ENCODE assay signal across 10 mouse cellular contexts in the genomic region with DNA sequence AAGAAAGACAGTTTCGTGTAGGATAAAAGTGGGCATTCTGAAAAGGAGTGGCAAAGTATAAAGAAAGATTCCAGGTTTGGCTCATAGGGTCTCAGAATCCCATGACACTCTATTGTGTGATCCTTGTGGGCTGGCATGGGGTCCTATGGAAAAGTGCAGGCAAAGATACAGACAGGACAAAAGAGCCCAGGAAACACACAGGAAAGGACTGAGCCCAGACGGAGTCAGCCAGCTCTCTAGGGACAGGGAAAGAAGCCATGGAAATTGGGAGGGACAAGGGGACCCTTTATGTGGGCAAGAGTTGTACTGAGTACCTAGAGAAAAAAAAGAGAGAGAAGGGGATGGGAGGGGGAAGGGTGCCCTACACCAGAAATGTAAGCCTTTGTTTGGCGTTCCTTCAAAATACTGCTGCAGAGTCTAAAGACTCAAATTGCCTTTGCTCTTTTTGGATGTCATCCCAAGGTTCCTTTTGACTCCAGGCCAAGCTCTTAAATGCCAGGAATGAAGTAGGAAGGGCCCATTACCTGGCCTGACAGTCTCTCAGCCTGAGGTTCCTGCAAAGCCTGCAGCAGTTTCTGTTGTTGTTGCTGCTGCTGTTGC.
DNase-seq lines count a peak whose midpoint lies in the region; ATAC-seq and TF ChIP-seq lines count a peak whose summit lies in the region.
"Had no signal": no experiment of that assay in that cellular context is flagged by ENCODE, and none has a peak within 500 bp of the region (broad histone marks: within the 10 kb centered on the region; RNA-seq: fewer than 3 reads in every experiment).

No protein-coding gene starts in this region.

- no peak for ATAC-seq in kidney, embryonic 16.5 days (ENCODE audit: low FRiP score, low TSS enrichment)
- no peak for ATAC-seq in megakaryocyte progenitor cell, adult 5-6 weeks (replicated peaks; ENCODE audit: poor library complexity)
- no peak for ATAC-seq in megakaryocyte, adult 5-6 weeks (ENCODE audit: poor library complexity, severe bottlenecking)

- no peak for TF ChIP-seq CTCF in lung, adult 2 months (IDR thresholded peaks at IDR 0.05; ENCODE audit: insufficient read depth, low read length)

- H3K9me3 ChIP-seq in kidney, embryonic 16.5 days (ENCODE audit: low read length) = no peaks in the 10 kb centered on the region
- H3K9me3 ChIP-seq: heart, embryonic 15.5 days had no signal

- H3K4me3 ChIP-seq in kidney, embryonic 16.5 days (ENCODE audit: low read length) = no peak overlapping the region
- no peak overlapping the region for H3K4me3 ChIP-seq in lung, adult 2 months (replicated peaks; ENCODE audit: extremely low read depth, low read depth, low read length)
- H3K4me3 ChIP-seq: heart, embryonic 15.5 days had no signal

- TF ChIP-seq POLR2A in lung, adult 2 months (IDR thresholded peaks at IDR 0.05; ENCODE audit: borderline replicate concordance, extremely low read depth, low read depth, low read length) = no peak

- no peaks in the 10 kb centered on the region for H3K4me1 ChIP-seq in kidney, embryonic 16.5 days (ENCODE audit: insufficient read depth, low read length)
- 0 out of 2 replicates have a peak, but pooled peaks cover 2% of the 10 kb centered on the region for H3K4me1 ChIP-seq in lung, adult 2 months (ENCODE audit: control insufficient read depth, insufficient read depth, low read length)
- H3K4me1 ChIP-seq: heart, embryonic 15.5 days had no signal

- H3K27ac ChIP-seq in kidney, embryonic 16.5 days (ENCODE audit: low read length) = no peak overlapping the region
- H3K27ac ChIP-seq: heart, embryonic 15.5 days had no signal

- no peak overlapping the region for H3K4me2 ChIP-seq in kidney, embryonic 16.5 days (replicated peaks; ENCODE audit: low read depth, low read length)
- H3K4me2 ChIP-seq: heart, embryonic 15.5 days had no signal

- intact Hi-C loops in left cerebral cortex, postnatal 25 days (cut with DNase I) = no loop called here

- H3K36me3 ChIP-seq in kidney, embryonic 16.5 days (ENCODE audit: insufficient read depth, low read length) = 0 out of 2 replicates have a peak, but pooled peaks cover 3% of the 10 kb centered on the region
- H3K36me3 ChIP-seq: heart, embryonic 15.5 days had no signal

- peak; percentile 35 for DNase-seq in kidney, adult 11 months
- peak; percentile 81 for DNase-seq in adrenal gland, postnatal 10 days
- DNase-seq in cerebellum, adult 8-10 months = peak; percentile 58
- DNase-seq in lung, adult 2 months = peak; percentile 15
- no peak for DNase-seq in left cerebral cortex, postnatal 25 days (ENCODE audit: low spot score in 2 of 2)
- DNase-seq: thymus, postnatal 36 days had no signal

- no peaks in the 10 kb centered on the region for H3K27me3 ChIP-seq in kidney, embryonic 16.5 days (ENCODE audit: insufficient read depth, low read length)
- H3K27me3 ChIP-seq: heart, embryonic 15.5 days had no signal

- H3K9ac ChIP-seq in kidney, embryonic 16.5 days (replicated peaks; ENCODE audit: low read length) = no peak overlapping the region
- H3K9ac ChIP-seq: heart, embryonic 15.5 days had no signal

- WGBS in kidney, embryonic 16.5 days = 83% methylated on average over 3 of the region's 3 CpGs
- 60% methylated on average over 3 of the region's 3 CpGs for WGBS in lung, adult 2 months

Comparison
In these comparisons a context has a peak if more than half of its experiments do, and no peak if none do; other contexts are left out.
1. DNase-seq: peak in kidney, adult 11 months (single experiment), adrenal gland, postnatal 10 days (single experiment), cerebellum, adult 8-10 months (single experiment) and lung, adult 2 months (single experiment); none in left cerebral cortex, postnatal 25 days (0 of 2).